In genomic region chr15:78915660-78916017, GRCm38 (mm10) we compare ENCODE assay signal across 7 mouse cellular contexts. TPM values are rescaled to one million over a fixed set of nuclear protein-coding genes. Genes with fewer than 3 reads are reported as not detected.
DNase-seq lines count a peak whose midpoint lies in the region; ATAC-seq and TF ChIP-seq lines count a peak whose summit lies in the region.

No protein-coding gene starts in this region.

- intact Hi-C loops in gastrocnemius, adult 2 months (cut with DNase I), result loop anchor here (1.0 kb wide), 2 partner anchors 15 to 27 kb away; no protein-coding TSS in a partner anchor
- intact Hi-C loops in left cerebral cortex, postnatal 10 days (cut with DNase I), result no loop called here

- H3K4me1 ChIP-seq in megakaryocyte, embryonic 14.5 days, result peaks cover 65% of the 10 kb centered on the region

- peaks cover 63% of the 10 kb centered on the region for H3K36me3 ChIP-seq in megakaryocyte, embryonic 14.5 days (replicated peaks; ENCODE audit: low read length)

- no peak overlapping the region for H3K4me3 ChIP-seq in gastrocnemius, adult 2 months
- H3K4me3 ChIP-seq in megakaryocyte, embryonic 14.5 days (replicated peaks), result peak overlapping the region; percentile 94

- H3K27me3 ChIP-seq in megakaryocyte, embryonic 14.5 days (replicated peaks), result peaks cover 3% of the 10 kb centered on the region

- no peak overlapping the region for H3K27ac ChIP-seq in gastrocnemius, adult 2 months

- peak; percentile 89 for TF ChIP-seq CTCF in gastrocnemius, adult 2 months (IDR thresholded peaks at IDR 0.05)

- no peaks in the 10 kb centered on the region for H3K9me3 ChIP-seq in megakaryocyte, embryonic 14.5 days

- peak; percentile 81 to 82 for DNase-seq in cerebellum, postnatal 14 days
- DNase-seq in gastrocnemius, adult 2 months, result peak; percentile 73
- peak; percentile 92 for DNase-seq in induced T-regulatory cell, adult 2 months (ENCODE audit: low read depth)
- DNase-seq in left cerebral cortex, postnatal 10 days (ENCODE audit: extremely low spot score in 1 of 2, low spot score in 2 of 2), result peak; percentile 75 to 80
- DNase-seq in right cerebral cortex, postnatal 25 days, result peak; percentile 69

- peak; percentile 26 for ATAC-seq in activated CD4-positive, CD25-positive, alpha-beta regulatory T cell, adult 4 months

RNA-seq across cellular contexts. Expression of gene Pdxp, which starts 1.9 kb away (rescaled TPM):
- polyA plus RNA-seq in activated CD4-positive, CD25-positive, alpha-beta regulatory T cell, adult 4 months (2017; shearing (Covaris generic)), result 1 to 10 TPM; 2.5 TPM
- 1 to 10 TPM; 1.1 to 1.4 TPM for total RNA-seq in gastrocnemius, adult 2 months (2021)
- total RNA-seq in left cerebral cortex, postnatal 10 days (2021), result 100 to 1,000 TPM; 146 to 158 TPM
- 8.6 and 29.8 TPM in 2 replicates for polyA plus RNA-seq in megakaryocyte, embryonic 14.5 days (2012; ENCODE audit: insufficient read depth, low replicate concordance)

RNA-seq across cellular contexts. Expression of gene Lgals1, which starts 10.9 kb away (rescaled TPM):
- 1,000 to 10,000 TPM in 1 of 2 experiments, 100 to 1,000 TPM in 1; 804 to 1,171 TPM for polyA plus RNA-seq in activated CD4-positive, CD25-positive, alpha-beta regulatory T cell, adult 4 months (2017; shearing (Covaris generic))
- total RNA-seq in gastrocnemius, adult 2 months (2021), result 100 to 1,000 TPM; 197 to 272 TPM
- 10 to 100 TPM; 24.1 to 25.3 TPM for total RNA-seq in left cerebral cortex, postnatal 10 days (2021)
- 75.3 and 689 TPM in 2 replicates for polyA plus RNA-seq in megakaryocyte, embryonic 14.5 days (2012; ENCODE audit: insufficient read depth, low replicate concordance)

RNA-seq across cellular contexts. Expression of gene Sh3bp1, which starts 16.1 kb away (rescaled TPM):
- polyA plus RNA-seq in activated CD4-positive, CD25-positive, alpha-beta regulatory T cell, adult 4 months (2017; shearing (Covaris generic)), result 10 to 100 TPM; 43.8 to 75.5 TPM
- 1 to 10 TPM; 1.4 to 2.0 TPM for total RNA-seq in gastrocnemius, adult 2 months (2021)
- total RNA-seq in left cerebral cortex, postnatal 10 days (2021), result 1 to 10 TPM; 8.7 to 9.4 TPM
- 1,441 and 3,817 TPM in 2 replicates for polyA plus RNA-seq in megakaryocyte, embryonic 14.5 days (2012; ENCODE audit: insufficient read depth, low replicate concordance)

RNA-seq across cellular contexts. Expression of gene Gm49510, which starts 16.2 kb away (rescaled TPM):
- polyA plus RNA-seq in activated CD4-positive, CD25-positive, alpha-beta regulatory T cell, adult 4 months (2017; shearing (Covaris generic)), result not detected
- under 1 TPM in 1 of 2 experiments, not detected in 1; 0.13 TPM for total RNA-seq in gastrocnemius, adult 2 months (2021)
- not detected for total RNA-seq in left cerebral cortex, postnatal 10 days (2021)
- polyA plus RNA-seq in megakaryocyte, embryonic 14.5 days (2012; ENCODE audit: insufficient read depth, low replicate concordance), result 2.9 and 8.0 TPM in 2 replicates

RNA-seq across cellular contexts. Expression of gene Nol12, which starts 19.1 kb away (rescaled TPM):
- polyA plus RNA-seq in activated CD4-positive, CD25-positive, alpha-beta regulatory T cell, adult 4 months (2017; shearing (Covaris generic)), result 10 to 100 TPM; 44.5 to 46.9 TPM
- total RNA-seq in gastrocnemius, adult 2 months (2021), result 10 to 100 TPM; 20.6 to 22.3 TPM
- 10 to 100 TPM; 40.9 to 41.4 TPM for total RNA-seq in left cerebral cortex, postnatal 10 days (2021)
- 16.3 and 19.1 TPM in 2 replicates for polyA plus RNA-seq in megakaryocyte, embryonic 14.5 days (2012; ENCODE audit: insufficient read depth, low replicate concordance)

Comparison
In these comparisons a context has a peak if more than half of its experiments do, and no peak if none do; other contexts are left out.
1. RNA of gene Pdxp, which starts 1.9 kb away (total RNA-seq): 146 to 158 TPM in left cerebral cortex, postnatal 10 days; 1.1 to 1.4 TPM in gastrocnemius, adult 2 months; every median in the first group is over 10 times any median in the second.
2. RNA of gene Lgals1, which starts 10.9 kb away (total RNA-seq): 197 to 272 TPM in gastrocnemius, adult 2 months; 24.1 to 25.3 TPM in left cerebral cortex, postnatal 10 days; every median in the first group is over 4 times any median in the second.
3. Peak in every context shown above with its lines, with median percentiles within 50 percentile points of each other: DNase-seq.